Mouse (Mus musculus) megakaryocyte, embryonic 14.5 days (primary cell): Measurements from ENCODE around the gene Cdk18.

Experiments used
- FLI1 ChIP-seq: IDR thresholded peaks from 2 replicates; pipeline ENCODE4 v1.6.1; 2012; ENCODE audit warnings: low read length, inconsistent platforms, mixed read lengths
- GATA1 ChIP-seq: IDR thresholded peaks from 3 replicates; pipeline ENCODE4 v1.6.1; 2012; ENCODE audit warnings: mixed read lengths, low read length, inconsistent platforms, borderline replicate concordance

- TF ChIP-seq GATA1 = no peak
- TF ChIP-seq FLI1 = no peak
Observed at GRCm38 (mm10) chr1:132186303-132186702, 46.8 kb upstream of the Cdk18 start.
